Mouse (Mus musculus): ENCODE data around the gene Ccdc88c. TPM values are rescaled to one million over a fixed set of nuclear protein-coding genes. Genes with fewer than 3 reads are reported as not detected.
A peak's percentile ranks its signal among the peaks of the same experiment; 100 is the strongest.

Gene Ccdc88c
- polyA plus RNA-seq, 1 experiment from 2014 or later, result 5.7 TPM

- TF ChIP-seq CTCF (IDR thresholded peaks at IDR 0.05; ENCODE audit: low read depth) (no peak), EP300 (optimal IDR thresholded peaks at IDR 0.05) (no peak)
- Histone ChIP-seq H3K27me3 (ENCODE audit: control insufficient read depth, insufficient read depth, low read length) (no peaks in the 10 kb centered on the region), H3K4me2 (replicated peaks; ENCODE audit: low read depth) (no peak overlapping the region), H3K4me3 (ENCODE audit: low read depth, low read length) (no peak overlapping the region), H3K9me3 (ENCODE audit: control insufficient read depth, low read length) (no peaks in the 10 kb centered on the region), H3K36me3 (ENCODE audit: control insufficient read depth, insufficient read depth, low read length) (no peaks in the 10 kb centered on the region), H3K27ac (replicated peaks) (peak overlapping the region; percentile 24; the same call in 1 of the 2 replicates), H3K4me1 (replicated peaks; ENCODE audit: control insufficient read depth, insufficient read depth) (no peaks in the 10 kb centered on the region), H3K9ac (ENCODE audit: low read length) (no peak overlapping the region)
- 67% methylated on average over 4 of the region's 4 CpGs for WGBS
- DNase-seq (ENCODE audit: low spot score) (no peak), ATAC-seq (ENCODE audit: low FRiP score, low TSS enrichment) (no peak)
Measured at GRCm38 (mm10) chr12:101026025-101026424, 2.8 kb downstream of the Ccdc88c start.

GRCm38 (mm10) chr12:101025379-101025778 lies 3.5 kb downstream of the Ccdc88c start:
- ATAC-seq (ENCODE audit: low FRiP score, low TSS enrichment) (peak; percentile 67), DNase-seq (ENCODE audit: low spot score) (peak; percentile 79)
- no peaks in the 10 kb centered on the region for H3K4me1 ChIP-seq (replicated peaks; ENCODE audit: control insufficient read depth, insufficient read depth)
- no peak overlapping the region for H3K9ac ChIP-seq (ENCODE audit: low read length)
- H3K4me3 ChIP-seq (ENCODE audit: low read depth, low read length), result no peak overlapping the region
- WGBS, result 53% methylated on average over 7 of the region's 7 CpGs
- TF ChIP-seq CTCF (IDR thresholded peaks at IDR 0.05; ENCODE audit: low read depth), result no peak
- TF ChIP-seq EP300 (optimal IDR thresholded peaks at IDR 0.05), result no peak
- no peaks in the 10 kb centered on the region for H3K9me3 ChIP-seq (ENCODE audit: control insufficient read depth, low read length)
- H3K27me3 ChIP-seq (ENCODE audit: control insufficient read depth, insufficient read depth, low read length), result no peaks in the 10 kb centered on the region
- peak overlapping the region; percentile 20; the same call in 1 of the 2 replicates for H3K4me2 ChIP-seq (replicated peaks; ENCODE audit: low read depth)
- peak overlapping the region; percentile 63 for H3K27ac ChIP-seq (replicated peaks)
- H3K36me3 ChIP-seq (ENCODE audit: control insufficient read depth, insufficient read depth, low read length), result no peaks in the 10 kb centered on the region

GRCm38 (mm10) chr12:101024824-101025223 lies 4.0 kb downstream of the Ccdc88c start:
- 64% methylated on average over 8 of the region's 8 CpGs for WGBS
- Histone ChIP-seq H3K27ac (replicated peaks) (0 out of 2 replicates have a peak overlapping the region, but pooled peaks have one; percentile 63), H3K36me3 (ENCODE audit: control insufficient read depth, insufficient read depth, low read length) (no peaks in the 10 kb centered on the region), H3K4me3 (ENCODE audit: low read depth, low read length) (no peak overlapping the region), H3K4me2 (replicated peaks; ENCODE audit: low read depth) (no peak overlapping the region), H3K9me3 (ENCODE audit: control insufficient read depth, low read length) (no peaks in the 10 kb centered on the region), H3K27me3 (ENCODE audit: control insufficient read depth, insufficient read depth, low read length) (no peaks in the 10 kb centered on the region), H3K9ac (ENCODE audit: low read length) (no peak overlapping the region), H3K4me1 (replicated peaks; ENCODE audit: control insufficient read depth, insufficient read depth) (no peaks in the 10 kb centered on the region)
- DNase-seq (ENCODE audit: low spot score) (no peak), ATAC-seq (ENCODE audit: low FRiP score, low TSS enrichment) (no peak)
- TF ChIP-seq CTCF (IDR thresholded peaks at IDR 0.05; ENCODE audit: low read depth) (no peak), EP300 (optimal IDR thresholded peaks at IDR 0.05) (no peak)

GRCm38 (mm10) chr12:101023143-101023542 lies 5.7 kb downstream of the Ccdc88c start:
- no peaks in the 10 kb centered on the region for H3K27me3 ChIP-seq (ENCODE audit: control insufficient read depth, insufficient read depth, low read length)
- ATAC-seq (ENCODE audit: low FRiP score, low TSS enrichment), result no peak
- H3K27ac ChIP-seq (replicated peaks), result no peak overlapping the region
- H3K9me3 ChIP-seq (ENCODE audit: control insufficient read depth, low read length), result no peaks in the 10 kb centered on the region
- TF ChIP-seq EP300 (optimal IDR thresholded peaks at IDR 0.05) (no peak), CTCF (IDR thresholded peaks at IDR 0.05; ENCODE audit: low read depth) (no peak)
- H3K4me2 ChIP-seq (replicated peaks; ENCODE audit: low read depth), result no peak overlapping the region
- DNase-seq (ENCODE audit: low spot score), result no peak
- peaks cover 2% of the 10 kb centered on the region; the same call in 1 of the 2 replicates for H3K4me1 ChIP-seq (replicated peaks; ENCODE audit: control insufficient read depth, insufficient read depth)
- no peaks in the 10 kb centered on the region for H3K36me3 ChIP-seq (ENCODE audit: control insufficient read depth, insufficient read depth, low read length)
- H3K4me3 ChIP-seq (ENCODE audit: low read depth, low read length), result no peak overlapping the region
- WGBS, result 71% methylated on average over 11 of the region's 11 CpGs
- H3K9ac ChIP-seq (ENCODE audit: low read length), result no peak overlapping the region

GRCm38 (mm10) chr12:101022353-101022752 lies 6.5 kb downstream of the Ccdc88c start:
- no peaks in the 10 kb centered on the region for H3K9me3 ChIP-seq (ENCODE audit: control insufficient read depth, low read length)

GRCm38 (mm10) chr12:101021484-101022226 lies 7.2 kb downstream of the Ccdc88c start:
- 65% methylated on average over 9 of the region's 9 CpGs for WGBS
- DNase-seq (ENCODE audit: low spot score) (no peak), ATAC-seq (ENCODE audit: low FRiP score, low TSS enrichment) (no peak)
- Histone ChIP-seq H3K27ac (replicated peaks) (no peak overlapping the region), H3K4me2 (replicated peaks; ENCODE audit: low read depth) (no peak overlapping the region), H3K4me1 (replicated peaks; ENCODE audit: control insufficient read depth, insufficient read depth) (peaks cover 5% of the 10 kb centered on the region; the same call in 1 of the 2 replicates), H3K4me3 (ENCODE audit: low read depth, low read length) (no peak overlapping the region), H3K9ac (ENCODE audit: low read length) (no peak overlapping the region), H3K9me3 (ENCODE audit: control insufficient read depth, low read length) (no peaks in the 10 kb centered on the region), H3K27me3 (ENCODE audit: control insufficient read depth, insufficient read depth, low read length) (no peaks in the 10 kb centered on the region), H3K36me3 (ENCODE audit: control insufficient read depth, insufficient read depth, low read length) (no peaks in the 10 kb centered on the region)
- TF ChIP-seq CTCF (IDR thresholded peaks at IDR 0.05; ENCODE audit: low read depth) (no peak), EP300 (optimal IDR thresholded peaks at IDR 0.05) (no peak)

More at GRCm38 (mm10) chr12:101022353-101022752, 6.5 kb downstream of the Ccdc88c start:
- WGBS, result 91% methylated on average over 8 of the region's 8 CpGs
- H3K36me3 ChIP-seq (ENCODE audit: control insufficient read depth, insufficient read depth, low read length), result no peaks in the 10 kb centered on the region
- H3K4me2 ChIP-seq (replicated peaks; ENCODE audit: low read depth), result no peak overlapping the region
- DNase-seq (ENCODE audit: low spot score), result peak; percentile 9
- H3K4me1 ChIP-seq (replicated peaks; ENCODE audit: control insufficient read depth, insufficient read depth), result peaks cover 5% of the 10 kb centered on the region; the same call in 1 of the 2 replicates
- ATAC-seq (ENCODE audit: low FRiP score, low TSS enrichment), result no peak
- TF ChIP-seq CTCF (IDR thresholded peaks at IDR 0.05; ENCODE audit: low read depth) (no peak), EP300 (optimal IDR thresholded peaks at IDR 0.05) (no peak)
- H3K27ac ChIP-seq (replicated peaks), result no peak overlapping the region
- H3K9ac ChIP-seq (ENCODE audit: low read length), result no peak overlapping the region
- H3K27me3 ChIP-seq (ENCODE audit: control insufficient read depth, insufficient read depth, low read length), result no peaks in the 10 kb centered on the region
- H3K4me3 ChIP-seq (ENCODE audit: low read depth, low read length), result no peak overlapping the region

All from stomach, postnatal 0 days (tissue).